Mouse (Mus musculus) kidney, adult 2 months (tissue): ENCODE data around the gene Pde8b. TPM values are rescaled to one million over a fixed set of nuclear protein-coding genes. Genes with fewer than 3 reads are reported as not detected.
A peak's percentile ranks its signal among the peaks of the same experiment; 100 is the strongest.

Experiments used
- DNase-seq: peaks from one replicate; pipeline ENCODE4 v3.0.0; 2021
- H3K27ac ChIP-seq: fragments of 200-500 bp; 2 replicates; pipeline ENCODE4 v1.5.1; 2012; ENCODE audit warnings: low read depth, low read length, control low read depth, inconsistent platforms; ENCODE audit not compliant: insufficient read depth
- H3K27me3 ChIP-seq: fragments of 200-500 bp; replicated peaks from 2 replicates; pipeline ENCODE4 v1.6.1; 2012; ENCODE audit warnings: mild to moderate bottlenecking, moderate library complexity, low read length, inconsistent platforms; ENCODE audit not compliant: control insufficient read depth, insufficient read depth
- H3K36me3 ChIP-seq: fragments of 200-500 bp; 2 replicates; pipeline ENCODE4 v1.6.1; 2012; ENCODE audit warnings: mild to moderate bottlenecking, moderate library complexity, low read length, inconsistent platforms; ENCODE audit not compliant: control insufficient read depth, insufficient read depth
- H3K4me1 ChIP-seq: fragments of 200-500 bp; 2 replicates; pipeline ENCODE4 v1.6.1; 2011; ENCODE audit warnings: low read length; ENCODE audit not compliant: control insufficient read depth, insufficient read depth
- H3K4me3 ChIP-seq: fragments of 200-500 bp; 2 replicates; pipeline ENCODE4 v1.5.1; 2011; ENCODE audit warnings: mild to moderate bottlenecking, low read depth, low read length, control low read depth; ENCODE audit not compliant: insufficient read depth
- CTCF ChIP-seq: fragments of 200-500 bp; conservative IDR thresholded peaks from 2 replicates; pipeline ENCODE4 v1.5.1; 2011; ENCODE audit warnings: low read depth, mild to moderate bottlenecking, control low read depth, low read length, moderate library complexity, mixed read lengths; ENCODE audit not compliant: insufficient read depth, insufficient read length
- POLR2A ChIP-seq: fragments of 200-500 bp; IDR thresholded peaks from one replicate; pipeline ENCODE4 v1.6.1; 2011; ENCODE audit warnings: low read depth, low read length, control low read depth
- WGBS: fragments of 180-500 bp; shearing (Covaris S2); methylation state at CpG from one replicate; pipeline ENCODE4 v1.1.7; 2018; 5-methylcytosine and 5-hydroxymethylcytosine counted together
- polyA plus RNA-seq: library from polyadenylated mRNA; depleted of rRNA; stranded (reverse); fragments of >200 nt; gene quantifications from 2 replicates; pipeline ENCODE4 v1.2.3, GENCODE M21; 2012

Gene Pde8b
- polyA plus RNA-seq, 1 experiment = 10.1 TPM

- no peaks in the 10 kb centered on the region for H3K4me1 ChIP-seq
Observed at GRCm38 (mm10) chr13:95038200-95038599, 211.9 kb downstream of the Pde8b start.

DNA sequence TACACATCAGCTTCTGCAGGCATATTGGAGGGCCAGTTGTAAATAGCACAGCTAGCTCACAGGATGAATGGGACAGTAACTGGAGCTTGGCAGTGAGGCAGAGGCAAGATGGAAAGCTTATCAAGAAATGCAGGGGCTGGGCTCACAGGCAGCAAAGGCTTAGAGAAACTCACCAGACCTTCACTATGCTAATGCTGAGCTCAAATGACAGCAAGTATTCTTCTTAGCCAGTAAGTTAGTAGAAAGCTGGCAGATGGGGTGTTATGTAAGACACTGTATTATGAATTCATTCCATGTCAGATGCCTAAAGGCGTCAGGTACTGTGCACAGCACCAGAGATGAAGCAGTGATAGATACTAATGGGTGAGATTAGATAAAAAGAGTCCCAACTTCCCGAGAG, 215.4 kb downstream of the Pde8b start:
- DNase-seq = no peak
- TF ChIP-seq CTCF = no peak
- TF ChIP-seq POLR2A = no peak
- no peaks in the 10 kb centered on the region for H3K27me3 ChIP-seq
- H3K36me3 ChIP-seq = no peaks in the 10 kb centered on the region
- H3K4me3 ChIP-seq = no peak overlapping the region
- no peak overlapping the region for H3K27ac ChIP-seq
- H3K4me1 ChIP-seq = no peaks in the 10 kb centered on the region; the same call in 1 of the 2 replicates
- WGBS = 81% methylated on average over 2 of the region's 2 CpGs

More at GRCm38 (mm10) chr13:95038200-95038599, 211.9 kb downstream of the Pde8b start:
- Histone ChIP-seq H3K27ac (no peak overlapping the region), H3K4me3 (no peak overlapping the region), H3K27me3 (no peaks in the 10 kb centered on the region), H3K36me3 (no peaks in the 10 kb centered on the region)
- no peak for DNase-seq
- TF ChIP-seq CTCF = no peak
- TF ChIP-seq POLR2A = no peak
- 55% methylated on average over 4 of the region's 4 CpGs for WGBS

DNA sequence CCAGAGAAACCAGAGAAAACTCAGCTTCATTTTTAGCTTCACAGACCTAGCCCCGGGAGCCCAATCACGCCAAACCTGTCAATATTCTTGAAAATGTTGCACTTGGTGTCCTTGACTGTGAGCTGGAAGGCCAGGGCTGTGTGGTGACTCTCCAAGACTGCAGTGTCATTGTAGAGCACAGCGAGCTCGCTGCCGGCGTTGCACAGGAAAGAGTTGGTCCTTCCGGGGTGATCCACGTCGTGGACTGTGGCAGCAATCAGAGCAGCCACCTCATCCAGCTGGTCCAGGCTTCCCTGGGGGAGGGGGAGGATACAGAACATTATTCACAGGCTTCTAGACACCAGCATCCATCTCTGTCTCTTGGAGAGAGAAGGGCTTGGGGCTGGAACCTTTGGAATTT, 216.0 kb downstream of the Pde8b start:
- no peaks in the 10 kb centered on the region; the same call in 1 of the 2 replicates for H3K4me1 ChIP-seq
- TF ChIP-seq CTCF (no peak), POLR2A (no peak)
- H3K36me3 ChIP-seq = no peaks in the 10 kb centered on the region
- no peaks in the 10 kb centered on the region for H3K27me3 ChIP-seq
- DNase-seq = no peak
- H3K4me3 ChIP-seq = no peak overlapping the region
- 60% methylated on average over 9 of the region's 9 CpGs for WGBS
- no peak overlapping the region for H3K27ac ChIP-seq

GRCm38 (mm10) chr13:95032973-95033372, 217.2 kb downstream of the Pde8b start:
- Histone ChIP-seq H3K36me3 (no peaks in the 10 kb centered on the region), H3K27me3 (no peaks in the 10 kb centered on the region), H3K27ac (peak overlapping the region; percentile 2; the same call in 1 of the 2 replicates), H3K4me1 (no peaks in the 10 kb centered on the region; the same call in 1 of the 2 replicates), H3K4me3 (no peak overlapping the region)
- peak; percentile 16 for DNase-seq
- TF ChIP-seq POLR2A (no peak), CTCF (no peak)
- WGBS = 64% methylated on average over 6 of the region's 6 CpGs

GRCm38 (mm10) chr13:95032127-95032831, 217.9 kb downstream of the Pde8b start:
- no peak overlapping the region for H3K27ac ChIP-seq
- H3K4me3 ChIP-seq = no peak overlapping the region
- WGBS = 64% methylated on average over 17 of the region's 17 CpGs
- no peak for TF ChIP-seq CTCF
- TF ChIP-seq POLR2A = no peak
- no peaks in the 10 kb centered on the region for H3K36me3 ChIP-seq
- H3K27me3 ChIP-seq = no peaks in the 10 kb centered on the region
- no peaks in the 10 kb centered on the region; the same call in 1 of the 2 replicates for H3K4me1 ChIP-seq
- no peak for DNase-seq

GRCm38 (mm10) chr13:95030828-95031227, 219.3 kb downstream of the Pde8b start:
- 96% methylated on average over 6 of the region's 6 CpGs for WGBS
- no peak for TF ChIP-seq CTCF
- TF ChIP-seq POLR2A = no peak

GRCm38 (mm10) chr13:95020216-95020615, 229.9 kb downstream of the Pde8b start:
- H3K27me3 ChIP-seq = no peaks in the 10 kb centered on the region
- TF ChIP-seq POLR2A (no peak), CTCF (no peak)
- no peak overlapping the region for H3K4me3 ChIP-seq
- no peak overlapping the region for H3K27ac ChIP-seq
- no peaks in the 10 kb centered on the region; the same call in 1 of the 2 replicates for H3K36me3 ChIP-seq
- no peaks in the 10 kb centered on the region for H3K4me1 ChIP-seq
- no peak for DNase-seq
- 92% methylated on average over 6 of the region's 6 CpGs for WGBS

More at GRCm38 (mm10) chr13:95030828-95031227, 219.3 kb downstream of the Pde8b start:
- DNase-seq = no peak
- H3K4me3 ChIP-seq = no peak overlapping the region
- no peaks in the 10 kb centered on the region for H3K36me3 ChIP-seq
- no peaks in the 10 kb centered on the region for H3K27me3 ChIP-seq
- H3K27ac ChIP-seq = no peak overlapping the region
- no peaks in the 10 kb centered on the region; the same call in 1 of the 2 replicates for H3K4me1 ChIP-seq
